Mouse (Mus musculus) stomach, postnatal 0 days (tissue): ENCODE results near the gene Fgf4. TPM values are rescaled to one million over a fixed set of nuclear protein-coding genes. Genes with fewer than 3 reads are reported as not detected.

Experiments used
- ATAC-seq: fragments of 200-750 bp; cut with Nextera tagmentation; 2 replicates; pipeline ENCODE4 v1.8.0; 2017; ENCODE audit not compliant: low FRiP score, low TSS enrichment
- DNase-seq: peaks from one replicate; pipeline ENCODE4 v3.0.0-alpha.2; 2016; ENCODE audit warnings: low spot score
- H3K27ac ChIP-seq: fragments of 300-500 bp; sonication (generic); replicated peaks from 2 replicates; pipeline ENCODE4 v1.5.1; 2014; ENCODE audit warnings: mild to moderate bottlenecking, control low read depth
- H3K27me3 ChIP-seq: fragments of 300-500 bp; sonication (generic); 2 replicates; pipeline ENCODE4 v1.6.1; 2014; ENCODE audit warnings: low read length; ENCODE audit not compliant: control insufficient read depth, insufficient read depth
- H3K36me3 ChIP-seq: fragments of 300-500 bp; sonication (generic); 2 replicates; pipeline ENCODE4 v1.6.1; 2014; ENCODE audit warnings: low read length, mixed read lengths; ENCODE audit not compliant: control insufficient read depth, insufficient read depth
- H3K4me1 ChIP-seq: fragments of 300-500 bp; sonication (generic); replicated peaks from 2 replicates; pipeline ENCODE4 v1.6.1; 2014; ENCODE audit warnings: antibody characterized with exemption; ENCODE audit not compliant: control insufficient read depth, insufficient read depth
- H3K4me2 ChIP-seq: fragments of 300-500 bp; sonication (generic); replicated peaks from 2 replicates; pipeline ENCODE4 v1.6.1; 2014; ENCODE audit warnings: low read depth, mild to moderate bottlenecking, control low read depth, moderate library complexity
- H3K4me3 ChIP-seq: fragments of 300-500 bp; sonication (generic); 2 replicates; pipeline ENCODE4 v1.5.1; 2014; ENCODE audit warnings: low read depth, low read length, control low read depth
- H3K9ac ChIP-seq: fragments of 300-500 bp; sonication (generic); 2 replicates; pipeline ENCODE4 v1.6.1; 2014; ENCODE audit warnings: mild to moderate bottlenecking, low read length, control low read depth, mixed read lengths
- H3K9me3 ChIP-seq: fragments of 300-500 bp; sonication (generic); 2 replicates; pipeline ENCODE4 v1.6.1; 2016; ENCODE audit warnings: low read length; ENCODE audit not compliant: control insufficient read depth
- CTCF ChIP-seq: IDR thresholded peaks from 2 replicates; pipeline ENCODE4 v1.5.1; 2016; ENCODE audit warnings: antibody characterized with exemption, low read depth, mild to moderate bottlenecking, moderate library complexity
- EP300 ChIP-seq: optimal IDR thresholded peaks from 2 replicates; pipeline ENCODE3; 2016; ENCODE audit warnings: antibody characterized with exemption
- WGBS: fragments of 180-500 bp; shearing (Covaris S2); extraction: QIAGEN DNeasy Blood & Tissue Kit; methylation state at CpG from one replicate; pipeline ENCODE4 v1.1.7; 2014; 5-methylcytosine and 5-hydroxymethylcytosine counted together
- polyA plus RNA-seq: library from polyadenylated mRNA; unstranded; fragments of >200 nt; fragmentation: Nextera tagmentation; extraction: Ambion mirVana; gene quantifications from 2 replicates; pipeline ENCODE4 v1.2.1, GENCODE M21; 2015

The Fgf4 gene
- polyA plus RNA-seq, 1 experiment from 2014 or later, result not detected

- no peak for ATAC-seq
- H3K9ac ChIP-seq, result no peak overlapping the region
- no peak overlapping the region for H3K4me3 ChIP-seq
- no peak for DNase-seq
- H3K36me3 ChIP-seq, result no peaks in the 10 kb centered on the region
- no peaks in the 10 kb centered on the region for H3K9me3 ChIP-seq
- TF ChIP-seq EP300, result no peak
- TF ChIP-seq CTCF, result no peak
- no peaks in the 10 kb centered on the region for H3K4me1 ChIP-seq
- no peak overlapping the region for H3K27ac ChIP-seq
- no peak overlapping the region for H3K4me2 ChIP-seq
- WGBS, result 79% methylated on average over 8 of the region's 8 CpGs
- H3K27me3 ChIP-seq, result no peaks in the 10 kb centered on the region
These were observed 20.4 kb downstream of the Fgf4 start for GRCm38 (mm10) chr7:144867602-144868001.

GRCm38 (mm10) chr7:144872420-144872819 lies 25.3 kb downstream of the Fgf4 start:
- Histone ChIP-seq H3K4me1 (no peaks in the 10 kb centered on the region), H3K4me2 (no peak overlapping the region), H3K9me3 (no peaks in the 10 kb centered on the region), H3K27me3 (no peaks in the 10 kb centered on the region), H3K4me3 (no peak overlapping the region), H3K36me3 (no peaks in the 10 kb centered on the region), H3K27ac (no peak overlapping the region), H3K9ac (no peak overlapping the region)
- 71% methylated on average over 4 of the region's 4 CpGs for WGBS
- no peak for TF ChIP-seq EP300
- TF ChIP-seq CTCF, result no peak
- no peak for ATAC-seq
- no peak for DNase-seq

GRCm38 (mm10) chr7:144873160-144873559 lies 26.0 kb downstream of the Fgf4 start:
- no peak for ATAC-seq

GRCm38 (mm10) chr7:144874226-144874625 lies 27.1 kb downstream of the Fgf4 start:
- WGBS, result 75% methylated on average over 4 of the region's 4 CpGs
- no peak overlapping the region for H3K27ac ChIP-seq
- no peak overlapping the region for H3K4me3 ChIP-seq
- H3K4me1 ChIP-seq, result no peaks in the 10 kb centered on the region
- TF ChIP-seq CTCF (no peak), EP300 (no peak)
- ATAC-seq (no peak), DNase-seq (no peak)
- no peaks in the 10 kb centered on the region for H3K9me3 ChIP-seq
- H3K36me3 ChIP-seq, result no peaks in the 10 kb centered on the region
- H3K4me2 ChIP-seq, result no peak overlapping the region
- H3K27me3 ChIP-seq, result no peaks in the 10 kb centered on the region
- H3K9ac ChIP-seq, result no peak overlapping the region

More at GRCm38 (mm10) chr7:144873160-144873559, 26.0 kb downstream of the Fgf4 start:
- no peak for TF ChIP-seq CTCF
- no peak for TF ChIP-seq EP300
- H3K4me1 ChIP-seq, result no peaks in the 10 kb centered on the region
- WGBS, result 80% methylated on average over 4 of the region's 4 CpGs
- no peak overlapping the region for H3K4me3 ChIP-seq
- no peaks in the 10 kb centered on the region for H3K27me3 ChIP-seq
- H3K4me2 ChIP-seq, result no peak overlapping the region
- no peak for DNase-seq
- no peaks in the 10 kb centered on the region for H3K36me3 ChIP-seq
- H3K9ac ChIP-seq, result no peak overlapping the region
- H3K27ac ChIP-seq, result no peak overlapping the region
- no peaks in the 10 kb centered on the region for H3K9me3 ChIP-seq

- Histone ChIP-seq H3K27ac (no peak overlapping the region), H3K9ac (no peak overlapping the region), H3K36me3 (no peaks in the 10 kb centered on the region), H3K4me1 (no peaks in the 10 kb centered on the region), H3K4me3 (no peak overlapping the region), H3K4me2 (no peak overlapping the region), H3K27me3 (no peaks in the 10 kb centered on the region), H3K9me3 (no peaks in the 10 kb centered on the region)
- no peak for ATAC-seq
- TF ChIP-seq EP300, result no peak
- no peak for TF ChIP-seq CTCF
- no peak for DNase-seq
- WGBS, result 83% methylated on average over 1 of the region's 1 CpGs
These were observed 31.2 kb downstream of the Fgf4 start for GRCm38 (mm10) chr7:144878401-144878800.

- ATAC-seq, result no peak
- no peaks in the 10 kb centered on the region for H3K9me3 ChIP-seq
- no peak for DNase-seq
- H3K9ac ChIP-seq, result no peak overlapping the region
- no peak overlapping the region for H3K27ac ChIP-seq
- no peaks in the 10 kb centered on the region for H3K27me3 ChIP-seq
- no peaks in the 10 kb centered on the region for H3K4me1 ChIP-seq
- no peak overlapping the region for H3K4me3 ChIP-seq
- no peaks in the 10 kb centered on the region for H3K36me3 ChIP-seq
- no peak for TF ChIP-seq EP300
- TF ChIP-seq CTCF, result no peak
- no peak overlapping the region for H3K4me2 ChIP-seq
- WGBS, result 18% methylated on average over 2 of the region's 2 CpGs
These were observed 35.9 kb downstream of the Fgf4 start for GRCm38 (mm10) chr7:144883106-144883505.
